Mouse (Mus musculus) kidney, embryonic 14.5 days (tissue): ENCODE data around the gene Clcnka. TPM values are rescaled to one million over a fixed set of nuclear protein-coding genes. Genes with fewer than 3 reads are reported as not detected.

Experiments
- ATAC-seq: fragments of 200-750 bp; cut with Nextera tagmentation; 2 replicates; pipeline ENCODE4 v1.8.0; 2017; ENCODE audit warnings: moderate number of reproducible peaks, mild to moderate bottlenecking, moderate TSS enrichment, moderate library complexity; ENCODE audit not compliant: low FRiP score, low TSS enrichment
- H3K27ac ChIP-seq: fragments of 300-500 bp; sonication (generic); 2 replicates; pipeline ENCODE4 v1.5.1; 2014; ENCODE audit warnings: low read depth, mild to moderate bottlenecking, low read length, moderate library complexity, mixed read lengths
- H3K27me3 ChIP-seq: fragments of 300-500 bp; sonication (generic); 2 replicates; pipeline ENCODE4 v1.6.1; 2014; ENCODE audit warnings: mild to moderate bottlenecking, low read length; ENCODE audit not compliant: control insufficient read depth, insufficient read depth
- H3K36me3 ChIP-seq: fragments of 300-500 bp; sonication (generic); 2 replicates; pipeline ENCODE4 v1.6.1; 2014; ENCODE audit warnings: low read length, mixed read lengths; ENCODE audit not compliant: control insufficient read depth, insufficient read depth
- H3K4me1 ChIP-seq: fragments of 300-500 bp; sonication (generic); 2 replicates; pipeline ENCODE4 v1.6.1; 2014; ENCODE audit warnings: low read length, mixed read lengths; ENCODE audit not compliant: control insufficient read depth, insufficient read depth
- H3K4me2 ChIP-seq: fragments of 300-500 bp; sonication (generic); replicated peaks from 2 replicates; pipeline ENCODE4 v1.6.1; 2014; ENCODE audit warnings: low read depth, mild to moderate bottlenecking, low read length
- H3K4me3 ChIP-seq: fragments of 300-500 bp; sonication (generic); 2 replicates; pipeline ENCODE4 v1.5.1; 2014; ENCODE audit warnings: mild to moderate bottlenecking, low read length
- H3K9ac ChIP-seq: fragments of 300-500 bp; sonication (generic); 2 replicates; pipeline ENCODE4 v1.6.1; 2014; ENCODE audit warnings: low read depth, mild to moderate bottlenecking, low read length, moderate library complexity
- H3K9me3 ChIP-seq: fragments of 300-500 bp; sonication (generic); 2 replicates; pipeline ENCODE4 v1.6.1; 2016; ENCODE audit warnings: low read length; ENCODE audit not compliant: control insufficient read depth
- WGBS: fragments of 180-500 bp; shearing (Covaris S2); extraction: QIAGEN DNeasy Blood & Tissue Kit; methylation state at CpG from one replicate; pipeline ENCODE4 v1.1.7; 2014; 5-methylcytosine and 5-hydroxymethylcytosine counted together
- polyA plus RNA-seq: library from polyadenylated mRNA; unstranded; fragments of >200 nt; fragmentation: Nextera tagmentation; extraction: Ambion mirVana; gene quantifications from 2 replicates; pipeline ENCODE4 v1.2.1, GENCODE M21; 2014

The Clcnka gene
- polyA plus RNA-seq, 1 experiment from 2014 or later, result 3.9 TPM

DNA sequence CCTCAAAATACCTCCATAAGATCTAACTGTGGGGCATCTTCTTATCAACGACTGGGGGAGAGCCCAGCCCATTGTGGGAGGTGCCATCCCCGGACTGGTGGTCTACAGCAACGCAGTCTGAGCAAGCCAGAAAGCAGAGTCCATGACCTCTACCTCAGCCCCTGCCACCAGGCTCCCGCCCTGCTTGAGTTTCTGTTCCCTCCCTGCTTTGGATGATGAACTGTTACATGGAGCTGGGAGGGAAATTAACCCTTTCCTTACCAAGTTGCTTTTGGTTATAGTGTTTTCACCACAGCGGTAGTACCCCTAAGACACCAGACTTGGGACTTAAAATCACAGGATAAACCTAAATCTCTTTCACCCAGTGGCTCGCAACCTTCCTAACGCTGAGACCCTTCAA, 46.6 kb downstream of the Clcnka start:
- 40% methylated on average over 7 of the region's 7 CpGs for WGBS
- H3K9me3 ChIP-seq, result no peaks in the 10 kb centered on the region

DNA sequence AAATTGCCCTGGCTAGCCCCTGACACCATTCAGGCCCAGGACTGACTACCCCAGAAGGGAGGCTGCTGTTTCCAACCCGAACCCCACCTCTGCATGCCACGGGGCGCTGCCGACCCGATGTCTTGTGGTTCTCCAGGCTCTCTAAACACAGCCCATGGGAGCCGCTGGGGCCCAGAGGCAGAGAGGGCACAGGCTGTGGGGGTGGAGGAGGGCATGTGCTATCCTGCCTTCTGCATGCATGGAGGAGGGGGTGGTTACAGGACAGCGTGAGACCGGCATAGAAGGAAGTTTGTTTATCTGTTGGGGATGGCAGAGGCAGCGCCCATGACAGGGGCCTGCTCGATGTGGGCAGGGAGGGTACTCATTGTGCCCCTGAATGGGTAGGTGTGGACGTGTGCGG, 48.5 kb downstream of the Clcnka start:
- H3K4me2 ChIP-seq, result no peak overlapping the region
- H3K27me3 ChIP-seq, result no peaks in the 10 kb centered on the region
- WGBS, result 68% methylated on average over 12 of the region's 12 CpGs
- no peak overlapping the region for H3K27ac ChIP-seq
- no peaks in the 10 kb centered on the region for H3K9me3 ChIP-seq
- peaks cover 23% of the 10 kb centered on the region for H3K4me1 ChIP-seq
- no peak for ATAC-seq
- no peak overlapping the region for H3K4me3 ChIP-seq
- H3K9ac ChIP-seq, result no peak overlapping the region
- H3K36me3 ChIP-seq, result no peaks in the 10 kb centered on the region

More for the DNA sequence above, 46.6 kb downstream of the Clcnka start:
- ATAC-seq, result peak; percentile 63; the same call in 1 of the 2 replicates
- H3K27ac ChIP-seq, result no peak overlapping the region
- no peak overlapping the region for H3K4me3 ChIP-seq
- no peaks in the 10 kb centered on the region for H3K27me3 ChIP-seq
- H3K9ac ChIP-seq, result no peak overlapping the region
- H3K36me3 ChIP-seq, result no peaks in the 10 kb centered on the region
- H3K4me1 ChIP-seq, result peaks cover 23% of the 10 kb centered on the region
- no peak overlapping the region for H3K4me2 ChIP-seq

DNA sequence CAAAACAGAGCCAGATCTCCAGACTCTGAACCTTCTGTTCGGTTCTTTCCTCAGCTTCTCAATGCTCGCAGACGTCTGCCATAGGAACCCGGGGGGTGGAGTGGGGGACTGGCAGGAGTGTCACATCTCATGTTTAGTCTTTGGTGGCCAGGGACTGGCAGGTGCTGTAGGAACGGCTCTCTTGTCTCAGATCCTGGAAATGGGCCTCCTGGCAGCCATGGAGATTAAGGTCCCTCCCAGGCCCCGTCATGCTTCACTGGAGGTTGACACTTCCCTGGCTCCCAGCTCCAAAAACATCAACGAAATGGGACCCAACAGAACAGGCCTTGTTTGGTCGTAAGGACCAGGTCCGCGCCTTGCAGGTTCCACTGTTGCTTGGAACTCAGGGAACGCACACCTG, 49.9 kb downstream of the Clcnka start:
- 53% methylated on average over 11 of the region's 11 CpGs for WGBS
- ATAC-seq, result no peak
- H3K27me3 ChIP-seq, result no peaks in the 10 kb centered on the region
- H3K9me3 ChIP-seq, result no peaks in the 10 kb centered on the region
- no peak overlapping the region for H3K9ac ChIP-seq
- H3K4me2 ChIP-seq, result no peak overlapping the region
- no peak overlapping the region for H3K4me3 ChIP-seq
- peaks cover 23% of the 10 kb centered on the region for H3K4me1 ChIP-seq
- H3K27ac ChIP-seq, result no peak overlapping the region
- no peaks in the 10 kb centered on the region for H3K36me3 ChIP-seq

DNA sequence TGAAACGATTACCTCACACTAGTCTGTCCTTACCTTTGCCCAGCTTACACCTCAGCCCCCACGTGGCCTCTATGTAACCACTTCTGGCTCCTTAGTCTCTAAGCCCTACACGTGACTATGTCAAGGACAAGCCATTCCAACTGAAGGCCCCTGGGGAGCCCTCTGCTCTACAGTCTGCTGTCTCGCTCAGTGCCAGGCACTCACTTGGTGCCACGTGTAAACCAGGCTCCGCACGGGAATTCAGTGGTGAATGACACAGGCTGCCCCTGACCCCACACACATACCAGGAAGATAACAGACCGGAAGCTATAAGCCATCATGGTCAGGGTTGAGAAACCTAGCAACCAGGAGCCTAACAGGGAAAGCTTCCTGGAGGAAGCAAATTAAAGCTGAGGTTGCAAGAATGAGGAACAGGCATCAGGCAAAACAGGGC, 51.1 kb downstream of the Clcnka start:
- Histone ChIP-seq H3K36me3 (no peaks in the 10 kb centered on the region), H3K9me3 (no peaks in the 10 kb centered on the region), H3K27me3 (no peaks in the 10 kb centered on the region), H3K9ac (no peak overlapping the region), H3K4me2 (no peak overlapping the region), H3K27ac (no peak overlapping the region), H3K4me1 (peaks cover 17% of the 10 kb centered on the region), H3K4me3 (no peak overlapping the region)
- WGBS, result 62% methylated on average over 8 of the region's 8 CpGs
- ATAC-seq, result no peak

DNA sequence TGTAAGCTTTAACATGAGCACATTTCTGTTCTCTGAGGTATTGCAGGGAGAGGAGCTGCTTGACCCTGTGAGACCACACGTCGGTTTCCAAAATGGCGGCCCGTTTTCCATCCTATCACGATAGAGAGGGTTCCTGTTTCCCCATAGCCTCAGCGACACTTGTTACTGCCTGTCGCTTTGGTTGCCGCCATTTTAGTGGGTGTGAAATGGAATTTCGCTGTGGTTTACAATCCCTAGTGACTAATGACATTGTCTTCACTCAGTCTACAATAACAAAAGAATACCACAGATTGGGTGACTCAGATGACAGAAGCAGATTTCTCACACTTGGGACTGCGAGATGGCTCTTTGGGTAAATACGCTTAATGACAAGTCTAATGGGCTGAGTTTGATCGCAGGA, 53.3 kb downstream of the Clcnka start:
- ATAC-seq, result no peak
- peaks cover 10% of the 10 kb centered on the region for H3K4me1 ChIP-seq
- no peak overlapping the region for H3K4me3 ChIP-seq
- H3K27ac ChIP-seq, result no peak overlapping the region
- no peak overlapping the region for H3K9ac ChIP-seq
- WGBS, result 81% methylated on average over 12 of the region's 12 CpGs
- H3K36me3 ChIP-seq, result no peaks in the 10 kb centered on the region
- no peaks in the 10 kb centered on the region for H3K27me3 ChIP-seq
- H3K9me3 ChIP-seq, result no peaks in the 10 kb centered on the region
- no peak overlapping the region for H3K4me2 ChIP-seq

DNA sequence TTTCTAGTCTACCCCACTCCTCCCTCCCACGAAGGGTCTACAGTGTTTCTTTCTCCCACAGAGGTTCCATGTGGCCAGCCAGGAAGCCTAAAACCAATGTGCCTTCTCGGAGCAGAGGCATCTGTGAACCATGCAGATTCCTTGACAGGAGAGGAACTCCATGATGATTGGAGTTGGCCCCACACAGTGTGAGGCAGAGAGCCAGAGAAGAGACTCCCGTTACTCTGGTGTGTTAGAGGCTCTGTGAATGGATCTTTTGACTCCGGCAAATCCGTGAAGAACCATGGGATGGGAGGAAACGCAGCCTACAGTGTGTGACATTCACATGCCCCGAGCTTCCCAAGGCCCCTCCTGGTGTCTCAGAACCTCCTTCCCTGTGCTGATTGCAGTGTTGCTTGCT, 55.0 kb downstream of the Clcnka start:
- Histone ChIP-seq H3K9ac (no peak overlapping the region), H3K27ac (no peak overlapping the region), H3K4me2 (no peak overlapping the region), H3K36me3 (no peaks in the 10 kb centered on the region), H3K4me3 (no peak overlapping the region), H3K27me3 (no peaks in the 10 kb centered on the region), H3K4me1 (peaks cover 26% of the 10 kb centered on the region), H3K9me3 (no peaks in the 10 kb centered on the region)
- WGBS, result 77% methylated on average over 7 of the region's 7 CpGs
- no peak for ATAC-seq

DNA sequence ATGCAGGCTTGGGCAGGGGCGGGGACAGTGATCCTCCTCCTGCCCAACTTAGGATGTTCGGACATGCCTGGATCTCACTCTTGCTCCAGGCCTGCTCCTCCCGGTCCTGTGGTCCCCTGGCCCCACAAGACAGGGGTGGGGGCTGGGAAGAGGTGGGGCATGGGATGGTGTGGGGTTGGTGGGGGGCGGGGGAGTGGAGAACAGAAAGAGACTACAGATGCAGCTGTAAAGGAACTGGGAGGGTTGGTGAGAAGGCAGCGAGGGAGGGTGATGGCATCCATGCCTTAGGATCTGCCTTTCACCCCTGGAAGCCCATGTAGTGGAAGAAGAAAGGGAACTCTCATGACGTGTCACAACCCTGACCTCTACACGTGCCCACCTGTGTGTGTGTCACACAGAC, 57.0 kb downstream of the Clcnka start:
- Histone ChIP-seq H3K27me3 (no peaks in the 10 kb centered on the region), H3K36me3 (no peaks in the 10 kb centered on the region), H3K4me2 (no peak overlapping the region), H3K9ac (no peak overlapping the region), H3K4me3 (no peak overlapping the region), H3K4me1 (peaks cover 31% of the 10 kb centered on the region), H3K9me3 (no peaks in the 10 kb centered on the region), H3K27ac (no peak overlapping the region)
- no peak for ATAC-seq
- 66% methylated on average over 7 of the region's 7 CpGs for WGBS

DNA sequence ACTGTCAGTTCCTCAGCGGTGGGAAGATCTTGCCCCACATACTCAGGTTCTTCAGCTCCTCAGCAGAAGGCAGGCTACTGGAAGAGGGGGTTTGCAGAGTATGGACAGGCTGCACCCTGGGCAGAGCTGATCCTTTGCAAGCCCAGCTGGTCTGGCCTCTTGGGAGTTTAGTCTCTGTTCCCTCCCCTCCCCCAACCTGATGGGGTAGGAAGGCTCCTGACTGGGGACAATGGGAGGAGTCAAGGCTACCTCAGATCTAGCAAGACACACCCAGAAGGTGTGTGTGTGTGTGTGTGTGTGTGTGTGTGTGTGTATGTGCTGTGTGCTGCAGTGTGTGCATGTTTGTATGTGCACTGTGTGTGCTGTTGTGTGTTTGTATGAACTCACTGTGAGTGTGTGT, 59.7 kb downstream of the Clcnka start:
- Histone ChIP-seq H3K4me3 (no peak overlapping the region), H3K9ac (no peak overlapping the region), H3K27ac (peak overlapping the region; percentile 25; the same call in 1 of the 2 replicates), H3K9me3 (no peaks in the 10 kb centered on the region), H3K4me2 (no peak overlapping the region), H3K36me3 (no peaks in the 10 kb centered on the region), H3K27me3 (no peaks in the 10 kb centered on the region), H3K4me1 (peaks cover 35% of the 10 kb centered on the region)
- 13% methylated on average over 1 of the region's 1 CpGs for WGBS
- no peak for ATAC-seq

DNA sequence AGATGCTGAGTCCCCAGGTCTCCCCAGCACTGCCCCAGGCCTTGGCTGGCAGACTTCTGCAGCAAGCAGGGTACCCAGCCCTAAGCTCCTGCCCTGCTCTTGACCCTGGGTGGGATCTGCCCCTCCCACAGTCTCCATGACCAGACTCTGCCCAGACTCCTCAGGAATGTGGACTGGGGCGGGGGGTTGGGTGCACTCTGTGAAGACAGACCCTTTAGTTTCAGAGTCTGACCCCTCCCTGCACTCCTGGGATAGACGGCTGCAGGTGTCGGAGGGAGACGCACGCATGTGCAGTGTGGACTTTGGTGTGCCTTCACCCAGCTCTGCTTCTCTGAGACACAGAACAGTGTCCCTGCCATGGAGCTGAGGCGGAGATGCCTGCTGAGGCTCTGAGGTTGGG, 60.5 kb downstream of the Clcnka start:
- Histone ChIP-seq H3K27me3 (no peaks in the 10 kb centered on the region), H3K4me1 (peaks cover 35% of the 10 kb centered on the region), H3K9ac (no peak overlapping the region), H3K36me3 (no peaks in the 10 kb centered on the region), H3K27ac (peak overlapping the region; percentile 25; the same call in 1 of the 2 replicates), H3K4me3 (no peak overlapping the region), H3K9me3 (no peaks in the 10 kb centered on the region), H3K4me2 (0 out of 2 replicates have a peak overlapping the region, but pooled peaks have one; percentile 1)
- peak; percentile 68 for ATAC-seq
- 17% methylated on average over 6 of the region's 6 CpGs for WGBS
